Mouse (Mus musculus) thymus, adult 2 months (tissue): ENCODE results near the gene H2-M10.6.
"Not testable (repeated sequence)": the region's sequence is repeated elsewhere in the genome, so short reads cannot be mapped to it uniquely, and the experiment has no call there.

Experiments used
- CTCF ChIP-seq: fragments of 200-500 bp; IDR thresholded peaks from 2 replicates; pipeline ENCODE4 v1.5.1; 2012; ENCODE audit warnings: mild to moderate bottlenecking, control low read depth, low read length, moderate library complexity, borderline replicate concordance; ENCODE audit not compliant: control insufficient read depth, poor library complexity, insufficient read depth; ENCODE audit errors: extremely low read depth
- POLR2A ChIP-seq: fragments of 200-500 bp; IDR thresholded peaks from 2 replicates; pipeline ENCODE4 v1.6.1; 2012; ENCODE audit warnings: mild to moderate bottlenecking, low read length, control low read depth, moderate library complexity; ENCODE audit not compliant: control insufficient read depth, poor library complexity, insufficient read depth; ENCODE audit errors: extremely low read depth

GRCm38 (mm10) chr17:36799921-36800462 lies 12.0 kb upstream of the H2-M10.6 start:
- not testable (repeated sequence) for TF ChIP-seq POLR2A, CTCF
